Mouse (Mus musculus): ENCODE results near the gene Gabra2. TPM values are rescaled to one million over a fixed set of nuclear protein-coding genes. Genes with fewer than 3 reads are reported as not detected.
A peak's percentile ranks its signal among the peaks of the same experiment; 100 is the strongest.

Gene Gabra2
- polyA plus RNA-seq (2015; fragmentation: Nextera tagmentation; extraction: Ambion mirVana): 0.95 and 1.2 TPM in 2 replicates

- 1% methylated on average over 48 of the region's 55 CpGs for WGBS
- Histone ChIP-seq H3K9me3 (no peaks in the 10 kb centered on the region), H3K4me1 (peaks cover 6% of the 10 kb centered on the region; the same call in 1 of the 2 replicates), H3K36me3 (no peaks in the 10 kb centered on the region), H3K4me2 (peak within 1 kb of the TSS; percentile 95), H3K9ac (peak within 1 kb of the TSS; percentile 73), H3K27me3 (replicated peaks) (peaks cover 42% of the 10 kb centered on the region), H3K27ac (replicated peaks) (no peak within 1 kb of the TSS), H3K4me3 (peak within 1 kb of the TSS; percentile 66)
- ATAC-seq (ENCODE audit: extremely low read depth, insufficient number of reproducible peaks, low FRiP score, low TSS enrichment): peak; percentile 58; the same call in 1 of the 2 replicates
Measured at GRCm38 (mm10) chr5:71095725-71096607, at the start of gene Gabra2. TSS of gene Gabra2 (minus strand) at chr5:71095849.

DNA sequence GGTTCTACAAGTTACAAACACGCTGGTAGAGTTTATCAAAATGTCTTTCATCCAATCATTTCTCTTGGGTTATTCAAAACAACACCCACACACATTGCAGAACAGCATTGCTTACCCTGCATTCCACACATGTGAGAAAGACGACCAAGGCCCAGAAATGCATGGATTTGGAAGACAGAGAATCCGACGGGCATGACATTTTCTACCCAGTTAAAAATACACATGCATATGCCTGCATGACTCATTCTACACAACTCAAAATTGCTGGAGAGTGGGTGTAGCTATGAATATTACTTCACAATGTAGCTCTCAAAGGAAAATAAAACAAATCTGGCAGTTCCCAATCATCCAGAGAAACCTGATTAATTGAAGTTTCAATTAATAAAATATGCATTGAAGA is 41.0 kb upstream of the Gabra2 start:
- Histone ChIP-seq H3K4me2 (no peak overlapping the region), H3K9me3 (no peaks in the 10 kb centered on the region), H3K4me1 (no peaks in the 10 kb centered on the region), H3K4me3 (no peak overlapping the region), H3K9ac (no peak overlapping the region), H3K27ac (replicated peaks) (no peak overlapping the region), H3K27me3 (replicated peaks) (no peaks in the 10 kb centered on the region), H3K36me3 (no peaks in the 10 kb centered on the region)
- 63% methylated on average over 4 of the region's 4 CpGs for whole genome bisulfite sequencing
- ATAC-seq (ENCODE audit: extremely low read depth, insufficient number of reproducible peaks, low FRiP score, low TSS enrichment): no peak

DNA sequence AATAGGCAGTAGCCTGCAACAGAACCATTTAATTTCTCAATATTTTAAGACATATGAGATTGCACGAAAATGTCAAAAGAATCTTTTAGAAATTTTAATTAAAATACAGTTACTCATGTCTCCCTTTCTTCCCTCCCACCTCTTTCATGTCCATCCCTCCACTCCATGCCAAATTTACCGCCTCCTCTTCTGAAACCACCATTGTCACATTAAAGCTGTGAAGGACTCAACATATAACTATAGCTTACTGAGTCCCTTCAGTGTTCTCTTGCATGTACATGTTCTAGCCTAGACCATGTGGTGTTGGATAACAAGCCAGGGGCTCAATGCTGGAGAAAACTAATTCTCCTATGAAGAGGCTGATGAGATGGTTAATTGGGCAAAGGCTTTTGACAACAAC is 40.2 kb upstream of the Gabra2 start:
- H3K4me3 ChIP-seq: no peak overlapping the region
- H3K27ac ChIP-seq (replicated peaks): no peak overlapping the region
- no peaks in the 10 kb centered on the region for H3K27me3 ChIP-seq (replicated peaks)
- no peaks in the 10 kb centered on the region for H3K4me1 ChIP-seq
- H3K9me3 ChIP-seq: 0 out of 2 replicates have a peak, but pooled peaks cover 3% of the 10 kb centered on the region
- no peaks in the 10 kb centered on the region for H3K36me3 ChIP-seq
- H3K4me2 ChIP-seq: no peak overlapping the region
- no peak for ATAC-seq (ENCODE audit: extremely low read depth, insufficient number of reproducible peaks, low FRiP score, low TSS enrichment)
- H3K9ac ChIP-seq: no peak overlapping the region
- 69% methylated on average over 2 of the region's 2 CpGs for WGBS

- 56% methylated on average over 3 of the region's 3 CpGs for WGBS
- no peak for ATAC-seq (ENCODE audit: extremely low read depth, insufficient number of reproducible peaks, low FRiP score, low TSS enrichment)
- H3K9me3 ChIP-seq: 0 out of 2 replicates have a peak, but pooled peaks cover 5% of the 10 kb centered on the region
- no peaks in the 10 kb centered on the region for H3K27me3 ChIP-seq (replicated peaks)
- no peak overlapping the region for H3K4me2 ChIP-seq
- no peaks in the 10 kb centered on the region for H3K4me1 ChIP-seq
- no peak overlapping the region for H3K9ac ChIP-seq
- no peaks in the 10 kb centered on the region for H3K36me3 ChIP-seq
- no peak overlapping the region for H3K27ac ChIP-seq (replicated peaks)
- no peak overlapping the region for H3K4me3 ChIP-seq
Measured at GRCm38 (mm10) chr5:71127721-71128120, 32.1 kb upstream of the Gabra2 start.

DNA sequence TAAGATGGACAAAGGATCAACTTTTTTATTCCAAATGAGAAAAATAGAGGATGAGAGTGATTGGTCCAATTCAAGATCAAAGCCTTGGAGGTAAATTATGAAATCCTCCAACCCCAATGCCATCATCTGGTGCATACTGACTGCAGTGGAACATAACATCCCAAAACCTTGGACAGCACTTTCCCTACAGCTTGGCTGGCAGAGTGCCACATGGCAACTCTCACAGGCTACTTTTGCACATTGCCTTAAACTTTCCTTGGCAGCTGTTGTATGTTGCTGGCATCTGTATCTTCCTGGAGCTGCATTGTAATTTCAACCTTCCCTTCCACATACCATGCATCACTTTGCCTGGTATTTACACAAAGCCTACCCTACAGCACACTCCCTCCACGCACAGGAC is 19.6 kb upstream of the Gabra2 start:
- no peaks in the 10 kb centered on the region for H3K4me1 ChIP-seq
- no peak overlapping the region for H3K4me2 ChIP-seq
- ATAC-seq (ENCODE audit: extremely low read depth, insufficient number of reproducible peaks, low FRiP score, low TSS enrichment): no peak
- no peak overlapping the region for H3K27ac ChIP-seq (replicated peaks)
- no peaks in the 10 kb centered on the region for H3K27me3 ChIP-seq (replicated peaks)
- 62% methylated on average over 1 of the region's 1 CpGs for WGBS
- H3K9me3 ChIP-seq: no peaks in the 10 kb centered on the region
- H3K4me3 ChIP-seq: no peak overlapping the region
- H3K9ac ChIP-seq: no peak overlapping the region
- no peaks in the 10 kb centered on the region for H3K36me3 ChIP-seq

DNA sequence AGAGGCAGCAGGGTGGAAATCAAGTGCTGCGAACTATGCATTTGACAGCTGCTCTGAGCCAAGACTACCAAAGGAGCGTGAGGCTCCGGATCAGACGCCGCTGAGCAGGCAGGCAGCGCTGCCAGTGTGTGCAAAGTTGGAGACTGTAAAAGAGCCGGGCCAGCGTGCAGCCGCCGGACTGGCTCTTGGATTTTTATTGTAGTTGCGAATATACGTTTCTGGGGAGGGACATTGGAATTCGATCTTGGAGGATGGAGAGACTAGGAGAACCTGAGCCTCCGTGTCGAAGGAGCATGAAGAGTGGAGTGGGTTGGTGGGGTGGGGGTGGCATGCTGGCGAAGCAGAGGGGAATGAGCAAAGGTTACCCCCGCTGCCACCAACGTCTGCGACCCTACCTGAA is 469 bp downstream of the Gabra2 start:
- peak overlapping the region; percentile 73 for H3K9ac ChIP-seq
- 2% methylated on average over 19 of the region's 19 CpGs for WGBS
- peak overlapping the region; percentile 66 for H3K4me3 ChIP-seq
- H3K9me3 ChIP-seq: no peaks in the 10 kb centered on the region
- peaks cover 42% of the 10 kb centered on the region for H3K27me3 ChIP-seq (replicated peaks)
- H3K4me2 ChIP-seq: peak overlapping the region; percentile 95
- no peaks in the 10 kb centered on the region for H3K36me3 ChIP-seq
- no peak for ATAC-seq (ENCODE audit: extremely low read depth, insufficient number of reproducible peaks, low FRiP score, low TSS enrichment)
- peaks cover 6% of the 10 kb centered on the region; the same call in 1 of the 2 replicates for H3K4me1 ChIP-seq
- no peak overlapping the region for H3K27ac ChIP-seq (replicated peaks)

- Histone ChIP-seq H3K9ac (peak overlapping the region; percentile 73), H3K27me3 (replicated peaks) (peaks cover 42% of the 10 kb centered on the region), H3K4me1 (peaks cover 6% of the 10 kb centered on the region; the same call in 1 of the 2 replicates), H3K4me2 (peak overlapping the region; percentile 95), H3K4me3 (peak overlapping the region; percentile 66), H3K36me3 (no peaks in the 10 kb centered on the region), H3K27ac (replicated peaks) (no peak overlapping the region), H3K9me3 (no peaks in the 10 kb centered on the region)
- no peak for ATAC-seq (ENCODE audit: extremely low read depth, insufficient number of reproducible peaks, low FRiP score, low TSS enrichment)
- whole genome bisulfite sequencing: 18% methylated on average over 10 of the region's 10 CpGs
Measured at GRCm38 (mm10) chr5:71094776-71095175, 873 bp downstream of the Gabra2 start.

- Histone ChIP-seq H3K27me3 (replicated peaks) (peaks cover 42% of the 10 kb centered on the region), H3K36me3 (no peaks in the 10 kb centered on the region), H3K4me3 (no peak overlapping the region), H3K27ac (replicated peaks) (no peak overlapping the region), H3K4me2 (no peak overlapping the region), H3K9me3 (no peaks in the 10 kb centered on the region), H3K9ac (no peak overlapping the region), H3K4me1 (peaks cover 6% of the 10 kb centered on the region; the same call in 1 of the 2 replicates)
- no peak for ATAC-seq (ENCODE audit: extremely low read depth, insufficient number of reproducible peaks, low FRiP score, low TSS enrichment)
- WGBS: 66% methylated on average over 2 of the region's 2 CpGs
Measured at GRCm38 (mm10) chr5:71093807-71094206, 1.8 kb downstream of the Gabra2 start.

DNA sequence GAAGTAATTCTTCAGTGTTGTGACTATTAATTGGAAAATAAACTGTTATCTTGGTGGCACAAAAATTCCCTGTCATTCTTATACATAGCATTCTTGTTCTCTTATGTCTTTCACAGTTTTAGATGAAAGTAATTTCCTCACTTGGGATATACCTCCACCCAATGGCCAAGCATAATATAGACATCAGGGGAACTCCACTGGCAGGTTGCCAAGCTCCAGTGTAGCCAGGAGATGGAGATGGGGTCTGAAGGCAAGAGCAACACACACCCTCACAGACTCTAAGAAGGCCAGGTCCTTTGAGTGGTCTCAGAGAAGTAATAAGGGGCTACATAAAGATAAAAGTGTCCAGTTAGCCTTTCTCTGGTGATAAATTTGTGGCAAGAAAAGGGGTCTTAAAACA is 3.2 kb downstream of the Gabra2 start:
- no peak for ATAC-seq (ENCODE audit: extremely low read depth, insufficient number of reproducible peaks, low FRiP score, low TSS enrichment)
- Histone ChIP-seq H3K27ac (replicated peaks) (no peak overlapping the region), H3K9me3 (no peaks in the 10 kb centered on the region), H3K36me3 (no peaks in the 10 kb centered on the region), H3K4me3 (no peak overlapping the region), H3K27me3 (replicated peaks) (peaks cover 35% of the 10 kb centered on the region), H3K9ac (no peak overlapping the region), H3K4me1 (peaks cover 6% of the 10 kb centered on the region; the same call in 1 of the 2 replicates), H3K4me2 (no peak overlapping the region)

DNA sequence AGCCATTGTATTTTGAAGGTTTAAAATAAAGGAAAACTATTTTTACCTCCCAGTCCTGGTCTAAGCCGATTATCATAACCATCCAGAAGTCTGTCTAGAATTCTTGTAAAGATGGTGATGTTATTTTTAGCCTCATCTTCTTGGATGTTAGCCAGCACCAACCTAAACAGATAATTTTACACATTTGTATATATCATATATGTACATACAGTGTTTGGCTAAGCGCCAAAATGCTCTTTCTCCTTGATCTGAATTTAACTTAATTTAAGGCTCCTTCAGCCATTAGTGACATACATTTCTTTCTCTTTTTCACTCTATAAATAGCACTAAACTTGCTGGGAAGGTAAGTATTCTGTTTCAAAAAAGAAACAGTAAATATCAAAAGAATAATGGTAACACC is 3.7 kb downstream of the Gabra2 start:
- H3K9me3 ChIP-seq: no peaks in the 10 kb centered on the region
- no peak for ATAC-seq (ENCODE audit: extremely low read depth, insufficient number of reproducible peaks, low FRiP score, low TSS enrichment)
- H3K4me2 ChIP-seq: no peak overlapping the region
- peaks cover 6% of the 10 kb centered on the region; the same call in 1 of the 2 replicates for H3K4me1 ChIP-seq
- 44% methylated on average over 2 of the region's 2 CpGs for WGBS
- peaks cover 29% of the 10 kb centered on the region for H3K27me3 ChIP-seq (replicated peaks)
- no peak overlapping the region for H3K9ac ChIP-seq
- no peaks in the 10 kb centered on the region for H3K36me3 ChIP-seq
- H3K27ac ChIP-seq (replicated peaks): no peak overlapping the region
- H3K4me3 ChIP-seq: no peak overlapping the region

DNA sequence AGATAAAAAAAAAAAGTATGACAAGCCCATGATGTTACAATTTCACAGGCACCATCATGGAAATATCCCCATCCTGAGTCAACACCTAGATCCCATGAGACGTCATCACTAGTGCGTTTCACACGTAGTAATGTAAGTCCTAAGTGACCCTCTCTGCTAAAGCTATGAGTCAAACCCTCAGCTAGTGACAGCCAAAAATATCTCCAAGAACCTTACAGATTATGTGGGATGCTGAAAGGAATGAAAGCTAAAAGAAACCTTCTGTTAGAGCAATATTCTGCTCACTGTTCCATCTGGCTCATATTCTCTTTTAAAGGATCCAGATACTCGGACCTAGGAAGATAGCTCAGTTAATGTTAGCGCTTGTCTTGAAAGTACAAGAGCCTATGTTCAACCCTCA is 16.8 kb downstream of the Gabra2 start:
- H3K4me2 ChIP-seq: no peak overlapping the region
- no peak overlapping the region for H3K4me3 ChIP-seq
- H3K36me3 ChIP-seq: no peaks in the 10 kb centered on the region
- ATAC-seq (ENCODE audit: extremely low read depth, insufficient number of reproducible peaks, low FRiP score, low TSS enrichment): no peak
- no peak overlapping the region for H3K9ac ChIP-seq
- no peak overlapping the region for H3K27ac ChIP-seq (replicated peaks)
- H3K4me1 ChIP-seq: no peaks in the 10 kb centered on the region
- no peaks in the 10 kb centered on the region for H3K9me3 ChIP-seq
- H3K27me3 ChIP-seq (replicated peaks): no peaks in the 10 kb centered on the region
- 73% methylated on average over 5 of the region's 5 CpGs for WGBS

- Histone ChIP-seq H3K27ac (replicated peaks) (no peak overlapping the region), H3K4me1 (no peaks in the 10 kb centered on the region), H3K36me3 (no peaks in the 10 kb centered on the region), H3K9ac (no peak overlapping the region), H3K4me2 (no peak overlapping the region), H3K27me3 (replicated peaks) (no peaks in the 10 kb centered on the region), H3K9me3 (no peaks in the 10 kb centered on the region), H3K4me3 (no peak overlapping the region)
- ATAC-seq (ENCODE audit: extremely low read depth, insufficient number of reproducible peaks, low FRiP score, low TSS enrichment): no peak
- WGBS: 59% methylated on average over 3 of the region's 3 CpGs
Measured at GRCm38 (mm10) chr5:71061696-71062095, 34.0 kb downstream of the Gabra2 start.
